Mouse (Mus musculus) forebrain, embryonic 16.5 days (tissue): ENCODE measurements around the gene Prep. TPM values are rescaled to one million over a fixed set of nuclear protein-coding genes. Genes with fewer than 3 reads are reported as not detected.
A peak's percentile ranks its signal among the peaks of the same experiment; 100 is the strongest.

ENCODE experiments used
- ATAC-seq: fragments of 200-750 bp; cut with Nextera tagmentation; 2 replicates; pipeline ENCODE4 v1.8.0; 2017; ENCODE audit warnings: mild to moderate bottlenecking, moderate library complexity
- H3K27ac ChIP-seq: fragments of 300-500 bp; sonication (generic); 2 replicates; pipeline ENCODE4 v1.5.1; 2014; ENCODE audit warnings: low read length, control low read depth
- H3K27me3 ChIP-seq: fragments of 300-500 bp; sonication (generic); replicated peaks from 2 replicates; pipeline ENCODE4 v1.6.1; 2014; ENCODE audit warnings: low read length; ENCODE audit not compliant: control insufficient read depth, insufficient read depth
- H3K36me3 ChIP-seq: fragments of 300-500 bp; sonication (generic); 2 replicates; pipeline ENCODE4 v1.6.1; 2014; ENCODE audit not compliant: control insufficient read depth, insufficient read depth
- H3K4me1 ChIP-seq: fragments of 300-500 bp; sonication (generic); replicated peaks from 2 replicates; pipeline ENCODE4 v1.6.1; 2014; ENCODE audit warnings: low read length; ENCODE audit not compliant: control insufficient read depth, insufficient read depth
- H3K4me2 ChIP-seq: fragments of 300-500 bp; sonication (generic); 2 replicates; pipeline ENCODE4 v1.6.1; 2014; ENCODE audit warnings: mild to moderate bottlenecking, low read length, control low read depth
- H3K4me3 ChIP-seq: fragments of 300-500 bp; sonication (generic); replicated peaks from 2 replicates; pipeline ENCODE4 v1.5.1; 2014; ENCODE audit warnings: mild to moderate bottlenecking, low read length, control low read depth
- H3K9ac ChIP-seq: fragments of 300-500 bp; sonication (generic); replicated peaks from 2 replicates; pipeline ENCODE4 v1.6.1; 2014; ENCODE audit warnings: low read depth, low read length, control low read depth
- H3K9me3 ChIP-seq: fragments of 300-500 bp; sonication (generic); 2 replicates; pipeline ENCODE4 v1.6.1; 2016; ENCODE audit warnings: low read length; ENCODE audit not compliant: control insufficient read depth
- WGBS: fragments of 180-500 bp; shearing (Covaris S2); extraction: QIAGEN DNeasy Blood & Tissue Kit; methylation state at CpG from one replicate; pipeline ENCODE4 v1.1.7; 2014; 5-methylcytosine and 5-hydroxymethylcytosine counted together
- polyA plus RNA-seq: library from polyadenylated mRNA; unstranded; fragments of >200 nt; fragmentation: Nextera tagmentation; extraction: Ambion mirVana; gene quantifications from 2 replicates; pipeline ENCODE4 v1.2.1, GENCODE M21; 2015

Gene Prep
- 20.3 and 21.8 TPM in 2 replicates for polyA plus RNA-seq

DNA sequence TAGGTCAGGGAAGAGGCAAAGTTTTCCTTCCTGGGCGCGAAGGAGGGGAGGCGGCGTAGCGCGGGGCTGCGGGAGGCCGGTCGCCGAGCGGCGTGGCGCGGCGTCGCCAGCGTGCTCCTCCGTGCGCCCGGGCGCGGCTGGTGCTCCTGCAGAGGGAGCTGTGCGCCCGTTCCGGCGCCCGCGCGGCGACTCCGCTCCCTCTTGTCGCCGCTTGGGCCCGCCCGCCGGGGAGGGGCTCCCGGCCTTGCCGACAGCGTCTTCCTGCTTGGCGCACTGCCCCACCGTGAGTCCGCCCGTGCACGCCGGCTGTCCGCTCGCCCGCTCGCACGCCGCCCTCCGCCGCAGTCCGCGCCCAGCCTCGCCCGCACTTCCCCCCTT is at the start of gene Prep:
Gene Prep, plus strand, starts transcription at position 273 of the 378 bp plus-strand sequence.
- Histone ChIP-seq H3K27ac (peak within 1 kb of the TSS; percentile 50), H3K4me3 (peak within 1 kb of the TSS; percentile 96), H3K4me1 (peaks cover 14% of the 10 kb centered on the region), H3K9me3 (no peaks in the 10 kb centered on the region), H3K27me3 (0 out of 2 replicates have a peak, but pooled peaks cover 2% of the 10 kb centered on the region), H3K4me2 (peak within 1 kb of the TSS; percentile 82), H3K9ac (peak within 1 kb of the TSS; percentile 89), H3K36me3 (no peaks in the 10 kb centered on the region)
- ATAC-seq: peak; percentile 97
- WGBS: 0% methylated on average over 46 of the region's 57 CpGs

DNA sequence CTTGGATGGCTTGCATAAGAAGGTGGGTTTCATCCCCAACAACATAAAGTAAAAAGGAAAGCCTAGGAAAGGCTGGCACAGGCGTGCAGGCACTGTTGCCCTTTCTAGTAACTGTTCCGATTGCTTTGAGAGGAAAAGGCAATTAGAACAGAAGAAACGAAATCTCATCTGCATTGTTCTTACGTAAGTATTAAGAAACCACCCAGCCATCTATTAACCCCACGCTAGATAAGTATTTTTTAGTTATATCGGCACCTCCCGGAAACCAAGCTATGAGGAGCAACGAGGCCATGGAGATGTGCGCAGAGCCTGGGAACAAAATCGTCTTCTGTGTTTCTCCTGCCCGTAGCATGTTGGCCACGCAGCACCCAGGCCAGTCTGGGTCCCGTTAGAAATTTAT is 49.7 kb upstream of the Prep start:
- no peak overlapping the region for H3K4me2 ChIP-seq
- 0 out of 2 replicates have a peak, but pooled peaks cover 2% of the 10 kb centered on the region for H3K9me3 ChIP-seq
- no peak overlapping the region for H3K9ac ChIP-seq
- H3K27ac ChIP-seq: no peak overlapping the region
- no peaks in the 10 kb centered on the region for H3K27me3 ChIP-seq
- H3K36me3 ChIP-seq: no peaks in the 10 kb centered on the region
- no peak for ATAC-seq
- 87% methylated on average over 13 of the region's 13 CpGs for WGBS
- H3K4me3 ChIP-seq: no peak overlapping the region
- no peaks in the 10 kb centered on the region for H3K4me1 ChIP-seq

GRCm38 (mm10) chr10:45017851-45018250 is 49.2 kb upstream of the Prep start:
- H3K27ac ChIP-seq: no peak overlapping the region
- H3K4me3 ChIP-seq: no peak overlapping the region
- no peaks in the 10 kb centered on the region for H3K36me3 ChIP-seq
- H3K4me1 ChIP-seq: no peaks in the 10 kb centered on the region
- 0 out of 2 replicates have a peak, but pooled peaks cover 2% of the 10 kb centered on the region for H3K9me3 ChIP-seq
- no peak for ATAC-seq
- H3K4me2 ChIP-seq: no peak overlapping the region
- 79% methylated on average over 10 of the region's 10 CpGs for WGBS
- no peak overlapping the region for H3K9ac ChIP-seq
- H3K27me3 ChIP-seq: no peaks in the 10 kb centered on the region

GRCm38 (mm10) chr10:45019418-45019817 is 47.6 kb upstream of the Prep start:
- no peak overlapping the region for H3K27ac ChIP-seq
- H3K9me3 ChIP-seq: 0 out of 2 replicates have a peak, but pooled peaks cover 2% of the 10 kb centered on the region
- no peak overlapping the region for H3K9ac ChIP-seq
- H3K4me3 ChIP-seq: no peak overlapping the region
- H3K4me2 ChIP-seq: no peak overlapping the region
- 52% methylated on average over 7 of the region's 7 CpGs for WGBS
- H3K27me3 ChIP-seq: no peaks in the 10 kb centered on the region
- no peak for ATAC-seq
- no peaks in the 10 kb centered on the region for H3K4me1 ChIP-seq
- H3K36me3 ChIP-seq: no peaks in the 10 kb centered on the region

DNA sequence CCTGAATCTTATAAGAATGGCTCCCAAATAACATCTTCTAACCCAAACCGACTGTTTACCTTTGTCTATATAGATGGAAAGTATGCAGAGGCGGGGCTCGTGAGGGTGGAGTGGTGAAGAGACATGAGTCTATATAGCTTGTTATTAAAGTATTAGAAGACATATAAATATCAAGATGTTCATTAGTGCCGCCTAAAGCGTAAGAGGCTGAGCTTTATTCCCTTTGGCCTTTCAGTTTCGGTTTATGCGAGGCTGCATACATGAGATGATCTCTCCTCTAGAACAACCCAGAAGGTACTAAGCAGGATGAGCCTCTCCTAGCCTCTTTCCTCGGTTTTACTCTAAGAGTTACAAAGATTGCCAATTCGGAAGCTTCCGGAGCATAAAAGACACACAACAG is 47.2 kb upstream of the Prep start:
- Histone ChIP-seq H3K36me3 (no peaks in the 10 kb centered on the region), H3K4me1 (no peaks in the 10 kb centered on the region), H3K27me3 (no peaks in the 10 kb centered on the region), H3K9me3 (0 out of 2 replicates have a peak, but pooled peaks cover 2% of the 10 kb centered on the region), H3K4me3 (no peak overlapping the region), H3K9ac (no peak overlapping the region), H3K27ac (no peak overlapping the region), H3K4me2 (no peak overlapping the region)
- ATAC-seq: no peak
- WGBS: 85% methylated on average over 10 of the region's 10 CpGs

DNA sequence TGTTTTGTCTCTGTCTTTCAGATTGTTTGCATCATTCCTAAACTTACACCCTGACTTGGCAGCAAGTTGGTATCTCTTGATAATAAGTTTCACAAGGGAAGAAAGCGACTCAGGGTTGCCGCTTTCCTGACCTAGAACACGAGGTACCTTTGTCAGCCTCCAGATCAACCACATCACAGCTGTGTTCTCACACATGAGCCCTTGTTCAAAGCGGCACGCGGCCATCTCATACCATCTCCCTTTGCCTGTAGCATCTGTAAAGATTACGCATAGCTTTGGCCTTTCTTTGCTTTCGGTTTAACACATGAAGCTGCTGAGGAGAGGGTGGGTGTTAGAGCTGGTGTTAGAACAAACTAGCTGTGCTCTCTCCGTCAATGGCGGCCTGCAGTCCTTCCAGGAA is 46.7 kb upstream of the Prep start:
- WGBS: 91% methylated on average over 10 of the region's 10 CpGs
- H3K36me3 ChIP-seq: no peaks in the 10 kb centered on the region
- no peak for ATAC-seq

GRCm38 (mm10) chr10:45025184-45025583 is 41.8 kb upstream of the Prep start:
- Histone ChIP-seq H3K4me1 (no peaks in the 10 kb centered on the region), H3K36me3 (no peaks in the 10 kb centered on the region), H3K4me3 (no peak overlapping the region), H3K9ac (no peak overlapping the region), H3K27ac (no peak overlapping the region), H3K27me3 (no peaks in the 10 kb centered on the region), H3K4me2 (no peak overlapping the region), H3K9me3 (no peaks in the 10 kb centered on the region)
- WGBS: 11% methylated on average over 4 of the region's 4 CpGs
- no peak for ATAC-seq

More for the DNA sequence above, 46.7 kb upstream of the Prep start:
- Histone ChIP-seq H3K4me2 (no peak overlapping the region), H3K9ac (no peak overlapping the region), H3K9me3 (0 out of 2 replicates have a peak, but pooled peaks cover 2% of the 10 kb centered on the region), H3K4me1 (no peaks in the 10 kb centered on the region), H3K4me3 (no peak overlapping the region), H3K27ac (no peak overlapping the region), H3K27me3 (no peaks in the 10 kb centered on the region)

GRCm38 (mm10) chr10:45026935-45027334 is 40.1 kb upstream of the Prep start:
- H3K9me3 ChIP-seq: no peaks in the 10 kb centered on the region
- H3K27ac ChIP-seq: no peak overlapping the region
- no peaks in the 10 kb centered on the region for H3K27me3 ChIP-seq
- H3K4me3 ChIP-seq: no peak overlapping the region
- 89% methylated on average over 7 of the region's 7 CpGs for WGBS
- H3K9ac ChIP-seq: no peak overlapping the region
- H3K36me3 ChIP-seq: no peaks in the 10 kb centered on the region
- H3K4me1 ChIP-seq: no peaks in the 10 kb centered on the region
- no peak for ATAC-seq
- H3K4me2 ChIP-seq: no peak overlapping the region

GRCm38 (mm10) chr10:45045268-45045928 is 21.6 kb upstream of the Prep start:
- no peaks in the 10 kb centered on the region for H3K4me1 ChIP-seq
- no peak overlapping the region for H3K27ac ChIP-seq
- whole genome bisulfite sequencing: 24% methylated on average over 12 of the region's 12 CpGs
- no peaks in the 10 kb centered on the region for H3K9me3 ChIP-seq
- no peak overlapping the region for H3K9ac ChIP-seq
- no peak overlapping the region for H3K4me3 ChIP-seq
- no peaks in the 10 kb centered on the region for H3K27me3 ChIP-seq
- ATAC-seq: peak; percentile 84
- no peaks in the 10 kb centered on the region for H3K36me3 ChIP-seq
- H3K4me2 ChIP-seq: no peak overlapping the region
